Mouse (Mus musculus) heart, adult 2 months (tissue): ENCODE measurements around the gene Fosb.

Source experiments
- CTCF ChIP-seq: fragments of 200-600 bp; IDR thresholded peaks from 2 replicates; pipeline ENCODE4 v1.8.1; 2022; ENCODE audit warnings: antibody characterized with exemption, mild to moderate bottlenecking, moderate library complexity
- EP300 ChIP-seq: fragments of 200-500 bp; IDR thresholded peaks from 2 replicates; pipeline ENCODE4 v1.6.1; 2011; ENCODE audit warnings: low read depth, low read length, control low read depth; ENCODE audit not compliant: insufficient read depth
- POLR2A ChIP-seq: fragments of 200-500 bp; IDR thresholded peaks from 2 replicates; pipeline ENCODE4 v1.6.1; 2011; ENCODE audit warnings: mild to moderate bottlenecking, low read depth, low read length, control low read depth; ENCODE audit not compliant: insufficient read depth

GRCm38 (mm10) chr7:19257390-19258022, 52.3 kb downstream of the Fosb start:
- TF ChIP-seq CTCF (no peak), POLR2A (no peak), EP300 (0 out of 2 replicates have a peak, but pooled peaks have one; percentile 26)
